Mouse (Mus musculus): ENCODE results near the gene Kif21a. TPM values are rescaled to one million over a fixed set of nuclear protein-coding genes. Genes with fewer than 3 reads are reported as not detected.

Kif21a gene
- total and polyA plus RNA-seq, 3 experiments = not detected

GRCm38 (mm10) chr15:91000280-91001036 is 49.3 kb downstream of the Kif21a start:
- no peak for TF ChIP-seq MXI1 (IDR thresholded peaks at IDR 0.05; ENCODE audit: low read depth, low read length)
- TF ChIP-seq ETS1 (conservative IDR thresholded peaks at IDR 0.05; ENCODE audit: low read depth, low read length) = no peak
- no peak for TF ChIP-seq IRF4 (IDR thresholded peaks at IDR 0.05; ENCODE audit: low read depth, low read length)
- TF ChIP-seq USF1 (IDR thresholded peaks at IDR 0.05; ENCODE audit: low read depth, low read length) = no peak
- TF ChIP-seq ZNF384 (IDR thresholded peaks at IDR 0.05; ENCODE audit: low read depth, low read length) = no peak
- TF ChIP-seq ZC3H11A (IDR thresholded peaks at IDR 0.05; ENCODE audit: low read depth, low read length) = no peak
- H3K4me2 ChIP-seq (ENCODE audit: insufficient read depth, low read depth, poor library complexity, severe bottlenecking) = no peak overlapping the region
- DNase-seq (ENCODE audit: extremely low read depth) = no peak
- H3K79me2 ChIP-seq (replicated peaks; ENCODE audit: control insufficient read depth, extremely low read depth, insufficient read depth, poor library complexity, severe bottlenecking) = no peaks in the 10 kb centered on the region
- no peaks in the 10 kb centered on the region for H3K36me3 ChIP-seq (replicated peaks in 1 of 2; ENCODE audit: control insufficient read depth in 1 of 2, insufficient read depth in 1 of 2, low read length in 1 of 2)
- no peaks in the 10 kb centered on the region for H3K4me1 ChIP-seq (ENCODE audit: control insufficient read depth in 1 of 2, insufficient read depth in 2 of 2)
- H3K4me3 ChIP-seq (replicated peaks in 1 of 3; ENCODE audit: low read depth in 2 of 3, low read length in 2 of 3, poor library complexity in 1 of 3) = no peak overlapping the region
- no peak overlapping the region for H3K27ac ChIP-seq (ENCODE audit: insufficient read depth, low read depth)
- dilution Hi-C loops (cut with MboI; ENCODE audit: extremely low pct_ligation_motif_present, extremely low pct_unique_long_range_greater_than_20kb, low sequenced_read_pairs) (no loop called here), in situ Hi-C loops (cut with MboI; ENCODE audit: low pct_ligation_motif_present, low pct_unique_long_range_greater_than_20kb, low sequenced_read_pairs) (no loop called here)
- no peak overlapping the region for H3K9ac ChIP-seq (ENCODE audit: insufficient read depth, low read depth)
- peaks cover 73% of the 10 kb centered on the region for H3K9me3 ChIP-seq (replicated peaks; ENCODE audit: low read length)
- no peaks in the 10 kb centered on the region for H3K27me3 ChIP-seq (replicated peaks)

DNA sequence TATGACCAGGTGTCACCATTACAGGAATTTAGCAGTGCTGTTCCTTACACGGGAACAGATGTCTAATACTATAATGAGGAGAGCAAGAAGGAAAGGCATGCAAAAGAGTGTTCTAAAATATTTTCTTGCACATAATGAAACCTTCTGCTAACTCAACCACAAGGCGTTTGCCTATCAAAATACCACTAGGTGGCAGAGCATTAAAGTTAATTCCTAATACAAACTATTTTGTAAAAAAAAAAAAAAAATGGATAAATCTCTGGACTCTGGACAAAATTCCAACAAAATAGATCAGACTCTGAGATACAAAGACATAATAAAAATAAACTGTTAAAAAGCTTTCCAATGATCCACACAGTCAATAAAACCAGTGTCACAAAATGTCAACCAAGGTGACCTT is 56.9 kb downstream of the Kif21a start:
- H3K27ac ChIP-seq (ENCODE audit: insufficient read depth, low read depth) = no peak overlapping the region
- no peak overlapping the region for H3K9ac ChIP-seq (ENCODE audit: insufficient read depth, low read depth)
- DNase-seq (ENCODE audit: extremely low read depth) = no peak
- in situ Hi-C loops (cut with MboI; ENCODE audit: low pct_ligation_motif_present, low pct_unique_long_range_greater_than_20kb, low sequenced_read_pairs) (no loop called here), dilution Hi-C loops (cut with MboI; ENCODE audit: extremely low pct_ligation_motif_present, extremely low pct_unique_long_range_greater_than_20kb, low sequenced_read_pairs) (no loop called here)
- H3K4me1 ChIP-seq (ENCODE audit: control insufficient read depth in 1 of 2, insufficient read depth in 2 of 2) = no peaks in the 10 kb centered on the region
- no peaks in the 10 kb centered on the region for H3K79me2 ChIP-seq (replicated peaks; ENCODE audit: control insufficient read depth, extremely low read depth, insufficient read depth, poor library complexity, severe bottlenecking)
- no peaks in the 10 kb centered on the region for H3K27me3 ChIP-seq (replicated peaks)
- no peak for TF ChIP-seq ZKSCAN1 (IDR thresholded peaks at IDR 0.05; ENCODE audit: borderline replicate concordance, low read depth, low read length)
- no peak for TF ChIP-seq ETS1 (conservative IDR thresholded peaks at IDR 0.05; ENCODE audit: low read depth, low read length)
- no peak for TF ChIP-seq EP300 (IDR thresholded peaks at IDR 0.05; ENCODE audit: low read length)
- TF ChIP-seq NRF1 (IDR thresholded peaks at IDR 0.05; ENCODE audit: low read depth, low read length) = no peak
- no peak for TF ChIP-seq CHD1 (IDR thresholded peaks at IDR 0.05; ENCODE audit: low read depth, low read length)
- no peak for TF ChIP-seq MXI1 (IDR thresholded peaks at IDR 0.05; ENCODE audit: low read depth, low read length)
- no peak overlapping the region for H3K4me3 ChIP-seq (replicated peaks in 1 of 3; ENCODE audit: low read depth in 2 of 3, low read length in 2 of 3, poor library complexity in 1 of 3)
- peaks cover 64% of the 10 kb centered on the region for H3K9me3 ChIP-seq (replicated peaks; ENCODE audit: low read length)
- no peaks in the 10 kb centered on the region for H3K36me3 ChIP-seq (replicated peaks in 1 of 2; ENCODE audit: control insufficient read depth in 1 of 2, insufficient read depth in 1 of 2, low read length in 1 of 2)
- H3K4me2 ChIP-seq (ENCODE audit: insufficient read depth, low read depth, poor library complexity, severe bottlenecking) = no peak overlapping the region

DNA sequence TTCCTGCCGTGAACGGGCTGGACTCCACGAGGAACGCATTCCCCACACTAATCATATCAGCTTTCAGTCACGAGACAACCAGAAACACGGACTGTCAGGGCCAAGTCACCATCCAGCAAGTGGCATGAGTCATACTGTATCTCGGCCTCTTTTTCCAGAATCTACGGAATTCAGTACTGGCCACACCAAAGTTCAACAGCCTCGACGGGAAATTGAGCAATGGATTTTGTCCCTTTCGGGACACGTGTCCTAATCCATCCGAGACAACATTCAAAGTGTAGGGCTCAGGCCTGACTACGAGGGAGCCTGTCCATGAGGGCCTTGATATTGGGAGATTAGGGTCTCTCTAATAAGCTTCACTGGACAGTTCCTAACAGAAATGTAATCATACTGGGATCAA is 57.4 kb downstream of the Kif21a start:
- Histone ChIP-seq H3K9me3 (replicated peaks; ENCODE audit: low read length) (peaks cover 62% of the 10 kb centered on the region), H3K4me3 (replicated peaks in 1 of 3; ENCODE audit: low read depth in 2 of 3, low read length in 2 of 3, poor library complexity in 1 of 3) (no peak overlapping the region), H3K9ac (ENCODE audit: insufficient read depth, low read depth) (no peak overlapping the region), H3K27me3 (replicated peaks) (no peaks in the 10 kb centered on the region), H3K36me3 (replicated peaks in 1 of 2; ENCODE audit: control insufficient read depth in 1 of 2, insufficient read depth in 1 of 2, low read length in 1 of 2) (no peaks in the 10 kb centered on the region), H3K4me1 (ENCODE audit: control insufficient read depth in 1 of 2, insufficient read depth in 2 of 2) (no peaks in the 10 kb centered on the region), H3K4me2 (ENCODE audit: insufficient read depth, low read depth, poor library complexity, severe bottlenecking) (no peak overlapping the region), H3K27ac (ENCODE audit: insufficient read depth, low read depth) (no peak overlapping the region), H3K79me2 (replicated peaks; ENCODE audit: control insufficient read depth, extremely low read depth, insufficient read depth, poor library complexity, severe bottlenecking) (no peaks in the 10 kb centered on the region)
- in situ Hi-C loops (cut with MboI; ENCODE audit: low pct_ligation_motif_present, low pct_unique_long_range_greater_than_20kb, low sequenced_read_pairs) = no loop called here
- no peak for TF ChIP-seq JUN (IDR thresholded peaks at IDR 0.05; ENCODE audit: insufficient read depth, low read depth, low read length)
- no peak for TF ChIP-seq RCOR1 (conservative IDR thresholded peaks at IDR 0.05; ENCODE audit: low read depth, low read length)
- TF ChIP-seq ZMIZ1 (IDR thresholded peaks at IDR 0.05; ENCODE audit: low read depth, low read length) = no peak
- no peak for TF ChIP-seq MAZ (IDR thresholded peaks at IDR 0.05; ENCODE audit: low read depth, low read length)
- TF ChIP-seq ZNF384 (IDR thresholded peaks at IDR 0.05; ENCODE audit: low read depth, low read length) = no peak
- no peak for TF ChIP-seq USF2 (conservative IDR thresholded peaks at IDR 0.05; ENCODE audit: low read depth, low read length)
- TF ChIP-seq NRF1 (IDR thresholded peaks at IDR 0.05; ENCODE audit: low read depth, low read length) = no peak
- TF ChIP-seq PAX5 (IDR thresholded peaks at IDR 0.05; ENCODE audit: low read length) = no peak
- TF ChIP-seq NELFE (IDR thresholded peaks at IDR 0.05; ENCODE audit: low read depth, low read length) = no peak
- no peak for TF ChIP-seq UBTF (IDR thresholded peaks at IDR 0.05; ENCODE audit: low read depth, low read length)
- no peak for TF ChIP-seq HCFC1 (IDR thresholded peaks at IDR 0.05; ENCODE audit: low read depth, low read length)
- no peak for TF ChIP-seq RAD21 (IDR thresholded peaks at IDR 0.05; ENCODE audit: low read depth, low read length)
- no peak for TF ChIP-seq EP300 (IDR thresholded peaks at IDR 0.05; ENCODE audit: low read length)
- no peak for DNase-seq (ENCODE audit: extremely low read depth)
- dilution Hi-C loops (cut with MboI; ENCODE audit: extremely low pct_ligation_motif_present, extremely low pct_unique_long_range_greater_than_20kb, low sequenced_read_pairs) = no loop called here
